Mouse (Mus musculus): ENCODE measurements around the gene Cars. TPM values are rescaled to one million over a fixed set of nuclear protein-coding genes. Genes with fewer than 3 reads are reported as not detected.
A peak's percentile ranks its signal among the peaks of the same experiment; 100 is the strongest.

Cars gene
- polyA plus RNA-seq, 1 experiment, result 14.5 TPM

DNA sequence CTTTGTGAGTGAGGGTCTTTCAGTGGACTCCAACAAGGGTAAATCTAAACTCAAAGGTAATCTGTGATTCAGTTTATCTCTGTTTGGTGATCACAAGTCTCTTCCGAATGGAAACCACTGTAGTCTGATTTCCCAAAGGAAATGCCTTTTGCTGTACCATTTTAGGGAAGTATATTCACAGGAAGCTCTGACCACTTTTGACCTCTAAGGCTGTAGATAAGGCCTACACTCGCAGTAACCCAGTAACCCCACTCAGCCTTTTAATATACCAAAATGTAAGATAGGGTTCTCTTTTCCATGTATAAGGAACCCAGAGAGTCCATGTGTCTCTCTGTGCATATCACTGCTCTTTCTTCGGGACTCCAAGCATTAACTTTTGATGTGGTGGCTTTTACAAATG is 5.4 kb upstream of the Cars start:
- TF ChIP-seq CTCF (IDR thresholded peaks at IDR 0.05; ENCODE audit: control insufficient read depth, insufficient read depth, insufficient replicate concordance, low read depth, low read length) (no peak), POLR2A (IDR thresholded peaks at IDR 0.05; ENCODE audit: control insufficient read depth, low read depth, low read length) (no peak)
- Histone ChIP-seq H3K4me3 (ENCODE audit: control insufficient read depth, low read depth, low read length) (no peak overlapping the region), H3K4me1 (ENCODE audit: control insufficient read depth, insufficient read depth, low read length) (no peaks in the 10 kb centered on the region; the same call in 1 of the 2 replicates), H3K27ac (ENCODE audit: control insufficient read depth, insufficient read depth, low read depth, low read length) (no peak overlapping the region), H3K27me3 (ENCODE audit: control insufficient read depth, insufficient read depth, low read length) (no peaks in the 10 kb centered on the region), H3K36me3 (ENCODE audit: control insufficient read depth, insufficient read depth, low read length) (no peaks in the 10 kb centered on the region)

DNA sequence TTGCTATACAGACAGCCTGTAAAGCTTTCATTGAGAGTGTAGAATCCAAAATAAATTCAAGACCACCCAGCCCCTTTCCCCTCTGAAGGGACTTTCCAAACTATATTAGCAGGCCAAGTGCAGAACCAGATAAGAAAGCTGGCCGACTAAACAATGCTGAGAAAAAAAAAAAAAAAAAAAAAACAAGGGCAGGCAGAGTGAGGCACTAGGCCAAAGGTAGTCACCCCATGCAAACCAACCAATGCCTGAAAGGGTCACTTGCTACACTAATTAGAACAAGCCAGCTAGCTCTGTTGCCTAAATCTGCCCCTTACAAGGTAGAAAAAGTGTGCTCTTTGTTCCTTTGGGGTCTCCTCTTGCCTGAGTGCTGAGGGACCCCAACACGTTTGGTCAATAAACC is 5.0 kb upstream of the Cars start:
- H3K27me3 ChIP-seq (ENCODE audit: control insufficient read depth, insufficient read depth, low read length), result no peaks in the 10 kb centered on the region
- H3K27ac ChIP-seq (ENCODE audit: control insufficient read depth, insufficient read depth, low read depth, low read length), result no peak overlapping the region
- H3K4me1 ChIP-seq (ENCODE audit: control insufficient read depth, insufficient read depth, low read length), result no peaks in the 10 kb centered on the region; the same call in 1 of the 2 replicates
- TF ChIP-seq POLR2A (IDR thresholded peaks at IDR 0.05; ENCODE audit: control insufficient read depth, low read depth, low read length) (no peak), CTCF (IDR thresholded peaks at IDR 0.05; ENCODE audit: control insufficient read depth, insufficient read depth, insufficient replicate concordance, low read depth, low read length) (no peak)
- no peak overlapping the region for H3K4me3 ChIP-seq (ENCODE audit: control insufficient read depth, low read depth, low read length)
- no peaks in the 10 kb centered on the region for H3K36me3 ChIP-seq (ENCODE audit: control insufficient read depth, insufficient read depth, low read length)

- Histone ChIP-seq H3K4me3 (ENCODE audit: control insufficient read depth, low read depth, low read length) (no peak overlapping the region), H3K27ac (ENCODE audit: control insufficient read depth, insufficient read depth, low read depth, low read length) (no peak overlapping the region), H3K36me3 (ENCODE audit: control insufficient read depth, insufficient read depth, low read length) (no peaks in the 10 kb centered on the region), H3K4me1 (ENCODE audit: control insufficient read depth, insufficient read depth, low read length) (peaks cover 4% of the 10 kb centered on the region), H3K27me3 (ENCODE audit: control insufficient read depth, insufficient read depth, low read length) (no peaks in the 10 kb centered on the region)
- TF ChIP-seq CTCF (IDR thresholded peaks at IDR 0.05; ENCODE audit: control insufficient read depth, insufficient read depth, insufficient replicate concordance, low read depth, low read length), result no peak
- TF ChIP-seq POLR2A (IDR thresholded peaks at IDR 0.05; ENCODE audit: control insufficient read depth, low read depth, low read length), result no peak
Measured at GRCm38 (mm10) chr7:143601705-143602104, 1.8 kb upstream of the Cars start.

- peak overlapping the region; percentile 97 for H3K4me3 ChIP-seq (ENCODE audit: control insufficient read depth, low read depth, low read length)
- TF ChIP-seq CTCF (IDR thresholded peaks at IDR 0.05; ENCODE audit: control insufficient read depth, insufficient read depth, insufficient replicate concordance, low read depth, low read length), result no peak
- no peak for TF ChIP-seq POLR2A (IDR thresholded peaks at IDR 0.05; ENCODE audit: control insufficient read depth, low read depth, low read length)
- no peaks in the 10 kb centered on the region for H3K36me3 ChIP-seq (ENCODE audit: control insufficient read depth, insufficient read depth, low read length)
- peak overlapping the region; percentile 76; the same call in 1 of the 2 replicates for H3K27ac ChIP-seq (ENCODE audit: control insufficient read depth, insufficient read depth, low read depth, low read length)
- H3K27me3 ChIP-seq (ENCODE audit: control insufficient read depth, insufficient read depth, low read length), result no peaks in the 10 kb centered on the region
- peaks cover 4% of the 10 kb centered on the region for H3K4me1 ChIP-seq (ENCODE audit: control insufficient read depth, insufficient read depth, low read length)
Measured at GRCm38 (mm10) chr7:143600231-143600740, 396 bp upstream of the Cars start.

- TF ChIP-seq CTCF (IDR thresholded peaks at IDR 0.05; ENCODE audit: control insufficient read depth, insufficient read depth, insufficient replicate concordance, low read depth, low read length) (no peak), POLR2A (IDR thresholded peaks at IDR 0.05; ENCODE audit: control insufficient read depth, low read depth, low read length) (no peak)
- no peaks in the 10 kb centered on the region for H3K27me3 ChIP-seq (ENCODE audit: control insufficient read depth, insufficient read depth, low read length)
- H3K4me3 ChIP-seq (ENCODE audit: control insufficient read depth, low read depth, low read length), result no peak overlapping the region
- no peak overlapping the region for H3K27ac ChIP-seq (ENCODE audit: control insufficient read depth, insufficient read depth, low read depth, low read length)
- H3K36me3 ChIP-seq (ENCODE audit: control insufficient read depth, insufficient read depth, low read length), result no peaks in the 10 kb centered on the region; the same call in 1 of the 2 replicates
- peaks cover 4% of the 10 kb centered on the region for H3K4me1 ChIP-seq (ENCODE audit: control insufficient read depth, insufficient read depth, low read length)
Measured at GRCm38 (mm10) chr7:143594865-143595264, 5.0 kb downstream of the Cars start.

- no peaks in the 10 kb centered on the region for H3K4me1 ChIP-seq (ENCODE audit: control insufficient read depth, insufficient read depth, low read length)
- no peak for TF ChIP-seq CTCF (IDR thresholded peaks at IDR 0.05; ENCODE audit: control insufficient read depth, insufficient read depth, insufficient replicate concordance, low read depth, low read length)
- TF ChIP-seq POLR2A (IDR thresholded peaks at IDR 0.05; ENCODE audit: control insufficient read depth, low read depth, low read length), result no peak
- H3K36me3 ChIP-seq (ENCODE audit: control insufficient read depth, insufficient read depth, low read length), result no peaks in the 10 kb centered on the region; the same call in 1 of the 2 replicates
- H3K4me3 ChIP-seq (ENCODE audit: control insufficient read depth, low read depth, low read length), result no peak overlapping the region
- no peak overlapping the region for H3K27ac ChIP-seq (ENCODE audit: control insufficient read depth, insufficient read depth, low read depth, low read length)
- no peaks in the 10 kb centered on the region for H3K27me3 ChIP-seq (ENCODE audit: control insufficient read depth, insufficient read depth, low read length)
Measured at GRCm38 (mm10) chr7:143592255-143592654, 7.6 kb downstream of the Cars start.

DNA sequence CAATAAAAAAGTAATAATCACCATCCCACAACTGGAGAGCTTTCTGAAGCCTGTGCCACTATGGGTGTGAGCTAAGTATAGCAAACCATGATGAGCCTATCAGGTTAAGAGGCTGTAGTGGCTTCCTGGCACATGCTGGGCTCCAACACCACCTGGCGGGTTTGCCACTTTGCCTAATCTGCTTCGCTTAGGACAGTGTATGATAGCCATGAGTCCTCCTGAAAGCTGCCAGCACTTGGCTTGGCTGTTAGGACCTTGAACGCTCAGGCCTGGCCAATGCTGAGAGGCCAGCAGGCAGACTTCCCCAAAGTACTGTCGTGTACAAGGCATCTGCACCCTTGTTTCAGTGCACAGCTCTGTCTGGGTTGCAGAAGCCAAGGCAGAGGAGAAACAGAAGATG is 11.9 kb downstream of the Cars start:
- TF ChIP-seq POLR2A (IDR thresholded peaks at IDR 0.05; ENCODE audit: control insufficient read depth, low read depth, low read length) (no peak), CTCF (IDR thresholded peaks at IDR 0.05; ENCODE audit: control insufficient read depth, insufficient read depth, insufficient replicate concordance, low read depth, low read length) (no peak)
- Histone ChIP-seq H3K27me3 (ENCODE audit: control insufficient read depth, insufficient read depth, low read length) (no peaks in the 10 kb centered on the region), H3K4me3 (ENCODE audit: control insufficient read depth, low read depth, low read length) (no peak overlapping the region), H3K4me1 (ENCODE audit: control insufficient read depth, insufficient read depth, low read length) (no peaks in the 10 kb centered on the region), H3K27ac (ENCODE audit: control insufficient read depth, insufficient read depth, low read depth, low read length) (no peak overlapping the region), H3K36me3 (ENCODE audit: control insufficient read depth, insufficient read depth, low read length) (peaks cover 3% of the 10 kb centered on the region)
